Mouse (Mus musculus) heart, adult 2 months (tissue): ENCODE measurements around the gene Apex1.

ENCODE experiments used
- CTCF ChIP-seq: fragments of 200-600 bp; IDR thresholded peaks from 2 replicates; pipeline ENCODE4 v1.8.1; 2022; ENCODE audit warnings: antibody characterized with exemption, mild to moderate bottlenecking, moderate library complexity
- EP300 ChIP-seq: fragments of 200-500 bp; IDR thresholded peaks from 2 replicates; pipeline ENCODE4 v1.6.1; 2011; ENCODE audit warnings: low read depth, low read length, control low read depth; ENCODE audit not compliant: insufficient read depth
- POLR2A ChIP-seq: fragments of 200-500 bp; IDR thresholded peaks from 2 replicates; pipeline ENCODE4 v1.6.1; 2011; ENCODE audit warnings: mild to moderate bottlenecking, low read depth, low read length, control low read depth; ENCODE audit not compliant: insufficient read depth

DNA sequence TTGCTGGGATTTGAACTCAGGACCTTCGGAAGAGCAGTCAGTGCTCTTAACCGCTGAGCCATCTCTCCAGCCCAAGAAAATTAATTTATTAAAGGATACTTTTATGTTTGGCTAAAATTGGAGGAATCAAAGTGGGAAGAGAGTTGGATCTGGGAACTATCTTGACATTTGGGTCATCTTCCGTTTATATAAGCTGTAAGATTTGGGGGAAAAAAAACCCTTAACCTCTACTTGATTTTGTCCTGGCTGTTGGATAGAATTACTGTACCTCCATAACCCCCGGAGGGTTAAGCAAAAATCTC is 20.0 kb upstream of the Apex1 start:
- TF ChIP-seq POLR2A (no peak), CTCF (no peak), EP300 (no peak)
